Mouse (Mus musculus) ES-E14 (cell line): ENCODE measurements around the gene Gm36210.

ENCODE experiments used
- CHD2 ChIP-seq: IDR thresholded peaks from 2 replicates; pipeline ENCODE4 v1.6.1; 2014; ENCODE audit warnings: mild to moderate bottlenecking, low read depth, low read length, inconsistent platforms
- HCFC1 ChIP-seq: IDR thresholded peaks from 2 replicates; pipeline ENCODE4 v1.6.1; 2012; ENCODE audit warnings: low read length, inconsistent platforms, borderline replicate concordance; ENCODE audit not compliant: insufficient read depth
- MAFK ChIP-seq: IDR thresholded peaks from 2 replicates; pipeline ENCODE4 v1.6.1; 2014; ENCODE audit warnings: mild to moderate bottlenecking, low read depth, low read length, inconsistent platforms; ENCODE audit not compliant: insufficient read depth
- ZNF384 ChIP-seq: IDR thresholded peaks from 2 replicates; pipeline ENCODE4 v1.6.1; 2012; ENCODE audit warnings: low read depth, low read length, inconsistent platforms

GRCm38 (mm10) chr7:4886680-4887079 is 19.6 kb downstream of the Gm36210 start:
- TF ChIP-seq MAFK (no peak), ZNF384 (no peak), CHD2 (no peak), HCFC1 (no peak)
